Mouse (Mus musculus) embryonic facial prominence, embryonic 14.5 days (tissue): ENCODE data around the gene Snx13. TPM values are rescaled to one million over a fixed set of nuclear protein-coding genes. Genes with fewer than 3 reads are reported as not detected.

Experiments used
- ATAC-seq: fragments of 200-750 bp; cut with Nextera tagmentation; 2 replicates; pipeline ENCODE4 v1.8.0; 2017; ENCODE audit warnings: low read depth, moderate number of reproducible peaks, moderate TSS enrichment
- DNase-seq: peaks from one replicate; pipeline ENCODE4 v3.0.0-alpha.2; 2015; ENCODE audit warnings: low spot score
- H3K27ac ChIP-seq: fragments of 300-500 bp; sonication (generic); replicated peaks from 2 replicates; pipeline ENCODE4 v1.5.1; 2014; ENCODE audit warnings: low read depth, mild to moderate bottlenecking, low read length, moderate library complexity
- H3K27me3 ChIP-seq: fragments of 300-500 bp; sonication (generic); replicated peaks from 2 replicates; pipeline ENCODE4 v1.6.1; 2014; ENCODE audit warnings: low read length; ENCODE audit not compliant: control insufficient read depth, insufficient read depth
- H3K36me3 ChIP-seq: fragments of 300-500 bp; sonication (generic); 2 replicates; pipeline ENCODE4 v1.6.1; 2014; ENCODE audit warnings: low read length, mixed read lengths; ENCODE audit not compliant: control insufficient read depth, insufficient read depth
- H3K4me1 ChIP-seq: fragments of 300-500 bp; sonication (generic); 2 replicates; pipeline ENCODE4 v1.6.1; 2014; ENCODE audit warnings: antibody characterized with exemption, low read length; ENCODE audit not compliant: control insufficient read depth, insufficient read depth
- H3K4me2 ChIP-seq: fragments of 300-500 bp; sonication (generic); 2 replicates; pipeline ENCODE4 v1.6.1; 2014; ENCODE audit warnings: low read depth, mild to moderate bottlenecking, low read length, moderate library complexity, mixed read lengths
- H3K4me3 ChIP-seq: fragments of 300-500 bp; sonication (generic); 2 replicates; pipeline ENCODE4 v1.5.1; 2014; ENCODE audit warnings: low read depth, mild to moderate bottlenecking, low read length
- H3K9ac ChIP-seq: fragments of 300-500 bp; sonication (generic); 2 replicates; pipeline ENCODE4 v1.6.1; 2014; ENCODE audit warnings: low read depth, mild to moderate bottlenecking, low read length, moderate library complexity, mixed read lengths
- H3K9me3 ChIP-seq: fragments of 300-500 bp; sonication (generic); 2 replicates; pipeline ENCODE4 v1.6.1; 2016; ENCODE audit warnings: low read length; ENCODE audit not compliant: control insufficient read depth
- WGBS: fragments of 180-500 bp; shearing (Covaris S2); extraction: QIAGEN DNeasy Blood & Tissue Kit; methylation state at CpG from one replicate; pipeline ENCODE4 v1.1.7; 2014; 5-methylcytosine and 5-hydroxymethylcytosine counted together
- polyA plus RNA-seq: library from polyadenylated mRNA; unstranded; fragments of >200 nt; fragmentation: Nextera tagmentation; extraction: Ambion mirVana; gene quantifications from 2 replicates; pipeline ENCODE4 v1.2.1, GENCODE M21; 2014

Snx13 gene
- polyA plus RNA-seq = 29.0 and 32.1 TPM in 2 replicates

- Histone ChIP-seq H3K9ac (peak within 1 kb of the TSS; percentile 95), H3K4me1 (peaks cover 6% of the 10 kb centered on the region), H3K27me3 (no peaks in the 10 kb centered on the region), H3K27ac (peak within 1 kb of the TSS; percentile 95), H3K9me3 (no peaks in the 10 kb centered on the region), H3K4me3 (peak within 1 kb of the TSS; percentile 98), H3K36me3 (no peaks in the 10 kb centered on the region), H3K4me2 (peak within 1 kb of the TSS; percentile 91)
- DNase-seq = peak; percentile 97
- ATAC-seq = peak; percentile 98
- 2% methylated on average over 21 of the region's 51 CpGs for WGBS
These were observed at the start of gene Snx13 for GRCm38 (mm10) chr12:35046999-35047319. Snx13 (plus strand) TSS chr12:35047186.

DNA sequence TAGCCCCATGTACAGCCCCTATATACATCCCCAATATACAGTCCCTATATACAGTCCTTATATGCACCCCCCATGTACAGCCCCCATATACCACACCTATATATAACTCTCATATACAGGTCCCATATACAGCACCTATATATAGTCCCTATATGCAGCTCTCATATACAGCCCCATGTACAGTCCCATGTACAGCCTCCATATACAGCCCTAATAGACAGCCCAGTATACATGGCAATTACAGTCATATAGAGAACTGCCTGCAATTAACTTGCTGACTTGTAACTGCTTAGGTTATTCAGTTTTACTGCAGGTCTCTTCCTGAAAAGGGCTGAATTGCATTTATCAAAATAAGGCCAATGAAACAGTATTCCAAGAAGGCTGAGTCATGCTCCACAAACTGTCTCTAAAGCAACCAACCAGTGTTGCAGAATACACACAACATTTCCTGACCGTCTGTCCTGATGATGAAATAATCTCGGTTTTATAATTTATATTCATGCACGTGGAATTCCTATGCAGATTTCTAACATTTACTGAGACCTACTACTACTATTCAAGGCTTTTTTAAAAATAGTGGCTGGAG, 49.3 kb upstream of the Snx13 start:
- DNase-seq = no peak
- H3K4me2 ChIP-seq = no peak overlapping the region
- no peaks in the 10 kb centered on the region for H3K4me1 ChIP-seq
- no peaks in the 10 kb centered on the region for H3K36me3 ChIP-seq
- H3K27me3 ChIP-seq = no peaks in the 10 kb centered on the region
- H3K9me3 ChIP-seq = no peaks in the 10 kb centered on the region
- no peak overlapping the region for H3K4me3 ChIP-seq
- 89% methylated on average over 3 of the region's 3 CpGs for WGBS
- no peak overlapping the region for H3K9ac ChIP-seq
- H3K27ac ChIP-seq = no peak overlapping the region
- no peak for ATAC-seq

- ATAC-seq (no peak), DNase-seq (no peak)
- WGBS = 78% methylated on average over 12 of the region's 12 CpGs
- no peaks in the 10 kb centered on the region for H3K9me3 ChIP-seq
- H3K4me2 ChIP-seq = no peak overlapping the region
- H3K27ac ChIP-seq = no peak overlapping the region
- no peaks in the 10 kb centered on the region for H3K36me3 ChIP-seq
- no peaks in the 10 kb centered on the region for H3K27me3 ChIP-seq
- H3K9ac ChIP-seq = no peak overlapping the region
- no peak overlapping the region for H3K4me3 ChIP-seq
- H3K4me1 ChIP-seq = no peaks in the 10 kb centered on the region
These were observed 48.1 kb upstream of the Snx13 start for GRCm38 (mm10) chr12:34998778-34999467.

GRCm38 (mm10) chr12:35000323-35000722, 46.7 kb upstream of the Snx13 start:
- Histone ChIP-seq H3K9ac (no peak overlapping the region), H3K27ac (no peak overlapping the region), H3K27me3 (no peaks in the 10 kb centered on the region), H3K9me3 (no peaks in the 10 kb centered on the region), H3K4me3 (no peak overlapping the region), H3K4me2 (no peak overlapping the region), H3K4me1 (no peaks in the 10 kb centered on the region), H3K36me3 (no peaks in the 10 kb centered on the region)
- 62% methylated on average over 4 of the region's 4 CpGs for WGBS
- no peak for DNase-seq
- ATAC-seq = no peak

DNA sequence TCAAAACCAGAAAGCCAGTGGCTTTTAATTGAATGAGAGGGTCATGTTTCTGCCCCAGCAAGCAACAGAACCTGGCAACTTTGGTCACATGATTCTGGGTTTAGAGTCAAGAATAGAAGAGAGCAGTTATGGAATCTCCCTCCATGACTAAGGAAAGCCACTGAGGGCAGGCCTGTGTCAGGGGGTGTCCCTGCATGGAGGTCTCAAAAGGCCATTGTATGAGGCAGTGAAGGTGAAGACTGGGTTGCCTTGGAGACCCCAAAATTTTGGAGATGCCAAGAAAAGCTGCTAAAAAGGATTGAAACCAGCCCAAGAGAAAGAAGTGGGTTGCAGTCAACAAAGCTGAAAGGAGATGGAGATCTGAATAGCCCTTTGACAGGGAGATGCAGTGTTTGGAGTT, 41.2 kb upstream of the Snx13 start:
- DNase-seq (no peak), ATAC-seq (no peak)
- Histone ChIP-seq H3K9me3 (no peaks in the 10 kb centered on the region), H3K27ac (no peak overlapping the region), H3K4me3 (no peak overlapping the region), H3K9ac (no peak overlapping the region), H3K4me2 (no peak overlapping the region), H3K27me3 (no peaks in the 10 kb centered on the region), H3K36me3 (no peaks in the 10 kb centered on the region), H3K4me1 (no peaks in the 10 kb centered on the region)

DNA sequence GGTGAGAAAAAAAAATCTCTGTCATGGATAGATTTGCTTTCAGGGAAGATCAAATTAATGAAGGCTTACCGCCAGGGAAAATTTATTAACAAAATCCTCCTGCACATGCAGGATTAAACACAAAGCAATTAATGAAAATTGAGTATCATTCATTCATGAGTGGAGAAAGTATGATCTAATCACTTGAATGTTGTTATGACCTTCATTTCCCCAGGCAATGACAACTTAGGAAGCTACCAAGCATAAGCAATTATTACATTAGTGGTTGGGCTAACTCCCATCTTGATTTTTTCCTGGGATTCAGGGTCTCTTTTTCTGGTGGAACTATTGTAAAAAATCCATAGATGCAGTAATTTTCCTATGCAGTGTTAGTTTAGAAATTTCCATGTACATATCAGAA, 39.1 kb upstream of the Snx13 start:
- H3K4me3 ChIP-seq = no peak overlapping the region
- H3K36me3 ChIP-seq = no peaks in the 10 kb centered on the region
- DNase-seq = no peak
- H3K9ac ChIP-seq = no peak overlapping the region
- no peak overlapping the region for H3K27ac ChIP-seq
- no peak overlapping the region for H3K4me2 ChIP-seq
- H3K9me3 ChIP-seq = no peaks in the 10 kb centered on the region
- 87% methylated on average over 1 of the region's 1 CpGs for WGBS
- no peak for ATAC-seq
- H3K27me3 ChIP-seq = no peaks in the 10 kb centered on the region
- H3K4me1 ChIP-seq = no peaks in the 10 kb centered on the region

DNA sequence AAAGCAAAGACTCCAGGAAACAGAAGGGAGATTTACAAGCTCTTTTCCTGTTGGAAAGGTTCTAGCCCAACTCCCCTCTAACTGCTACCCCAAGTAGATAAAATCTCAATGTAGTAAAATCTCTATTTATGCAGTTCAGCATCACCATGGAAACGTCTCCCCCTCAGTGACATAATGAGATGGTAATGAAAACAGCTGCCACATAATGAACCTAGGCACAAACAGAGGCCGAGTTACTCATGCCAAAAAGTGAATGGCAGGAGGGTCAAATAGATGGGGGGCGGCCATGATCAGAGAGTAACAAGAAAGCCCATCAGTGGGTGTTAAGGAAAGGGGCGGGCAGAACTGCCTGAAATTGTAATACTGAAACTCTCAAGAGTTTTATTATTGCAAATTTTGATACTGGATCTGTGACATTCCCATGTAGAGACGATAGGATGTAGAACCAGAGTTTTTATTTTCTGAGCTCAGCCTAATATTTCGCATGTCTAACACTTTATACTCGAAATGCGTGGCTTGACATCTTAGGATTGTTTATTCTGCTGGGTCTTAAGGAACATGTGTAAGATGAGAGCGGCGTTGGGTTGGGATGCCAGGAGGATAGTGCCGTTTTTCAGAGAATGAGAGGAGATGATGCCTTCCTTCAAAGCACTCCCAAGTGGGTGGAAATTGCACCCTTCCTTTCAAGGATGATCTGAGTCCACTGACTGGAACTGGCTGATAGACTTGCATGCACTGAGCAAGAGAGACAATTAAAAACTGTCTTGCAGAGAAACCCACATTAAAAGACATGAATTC, 38.4 kb upstream of the Snx13 start:
- Histone ChIP-seq H3K9me3 (no peaks in the 10 kb centered on the region), H3K27ac (no peak overlapping the region), H3K9ac (no peak overlapping the region), H3K4me2 (no peak overlapping the region), H3K27me3 (no peaks in the 10 kb centered on the region), H3K36me3 (no peaks in the 10 kb centered on the region), H3K4me1 (no peaks in the 10 kb centered on the region), H3K4me3 (no peak overlapping the region)
- DNase-seq (peak; percentile 11), ATAC-seq (no peak; the same call in 1 of the 2 replicates)
- WGBS = 59% methylated on average over 11 of the region's 11 CpGs

DNA sequence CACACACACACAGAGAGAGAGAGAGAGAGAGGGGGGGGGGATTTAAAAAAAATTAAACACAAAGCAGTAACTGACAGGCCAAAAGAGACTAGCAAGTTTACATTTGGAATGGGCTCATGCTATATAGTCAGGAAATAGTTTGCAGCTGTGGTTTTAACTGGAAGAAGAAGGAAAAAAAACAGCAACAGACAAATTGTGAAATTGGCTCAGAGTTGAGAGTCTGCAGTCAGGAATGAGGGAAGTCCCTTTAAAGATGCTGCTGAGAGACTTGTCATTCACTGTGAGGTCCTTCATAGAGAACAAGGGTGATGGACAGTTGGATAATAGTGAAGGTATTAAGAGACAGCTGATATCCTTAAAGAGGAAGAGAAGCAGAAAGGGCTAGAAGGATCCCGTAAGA, 35.5 kb upstream of the Snx13 start:
- peak; percentile 64 for DNase-seq
- 38% methylated on average over 1 of the region's 1 CpGs for WGBS
- Histone ChIP-seq H3K9me3 (no peaks in the 10 kb centered on the region), H3K9ac (no peak overlapping the region), H3K4me1 (no peaks in the 10 kb centered on the region), H3K4me3 (no peak overlapping the region), H3K4me2 (no peak overlapping the region), H3K36me3 (no peaks in the 10 kb centered on the region), H3K27me3 (no peaks in the 10 kb centered on the region), H3K27ac (no peak overlapping the region)
- ATAC-seq = peak; percentile 18; the same call in 1 of the 2 replicates
